In genomic region chr1:183868965-183869364, GRCm38 (mm10) we compare ENCODE assay signal across 17 mouse cellular contexts.
"Had no signal": no experiment of that assay in that cellular context is flagged by ENCODE, and none has a peak within 500 bp of the region (broad histone marks: within the 10 kb centered on the region; RNA-seq: fewer than 3 reads in every experiment).

No protein-coding gene starts in this region.

- H3K36me3 ChIP-seq: midbrain, embryonic 10.5 days; midbrain, embryonic 12.5 days; neural tube, embryonic 12.5 days; stomach, embryonic 15.5 days had no signal

- H3K4me1 ChIP-seq: midbrain, embryonic 10.5 days; midbrain, embryonic 12.5 days; neural tube, embryonic 12.5 days; stomach, embryonic 15.5 days had no signal

- H3K27me3 ChIP-seq: midbrain, embryonic 12.5 days; neural tube, embryonic 12.5 days; stomach, embryonic 15.5 days had no signal

- H3K9me3 ChIP-seq: midbrain, embryonic 10.5 days; midbrain, embryonic 12.5 days; neural tube, embryonic 12.5 days; stomach, embryonic 15.5 days had no signal

- H3K27ac ChIP-seq: midbrain, embryonic 10.5 days; midbrain, embryonic 12.5 days; neural tube, embryonic 12.5 days; stomach, embryonic 15.5 days; stomach, postnatal 0 days had no signal

- H3K4me3 ChIP-seq: midbrain, embryonic 10.5 days; midbrain, embryonic 12.5 days; neural tube, embryonic 12.5 days; stomach, embryonic 15.5 days had no signal

- H3K4me2 ChIP-seq: lung, embryonic 14.5 days; midbrain, embryonic 12.5 days; neural tube, embryonic 12.5 days; stomach, embryonic 15.5 days had no signal

- ATAC-seq: midbrain, embryonic 16.5 days had no signal

- H3K9ac ChIP-seq: lung, embryonic 14.5 days; midbrain, embryonic 12.5 days; neural tube, embryonic 12.5 days; stomach, embryonic 15.5 days had no signal

- DNase-seq: lung, adult 18-20 months; lung, embryonic 14.5 days; lung, postnatal 10 days; lung, postnatal 4 days; midbrain, embryonic 14.5 days; retina, postnatal 1 day; right cerebral cortex, adult 18-20 months; right cerebral cortex, postnatal 14 days; thymus, adult 2 months; thymus, postnatal 25 days; thymus, postnatal 4 days had no signal
